Mouse (Mus musculus): ENCODE results near the gene Usp44. TPM values are rescaled to one million over a fixed set of nuclear protein-coding genes. Genes with fewer than 3 reads are reported as not detected.

The Usp44 gene
- polyA plus RNA-seq, 1 experiment = not detected

DNA sequence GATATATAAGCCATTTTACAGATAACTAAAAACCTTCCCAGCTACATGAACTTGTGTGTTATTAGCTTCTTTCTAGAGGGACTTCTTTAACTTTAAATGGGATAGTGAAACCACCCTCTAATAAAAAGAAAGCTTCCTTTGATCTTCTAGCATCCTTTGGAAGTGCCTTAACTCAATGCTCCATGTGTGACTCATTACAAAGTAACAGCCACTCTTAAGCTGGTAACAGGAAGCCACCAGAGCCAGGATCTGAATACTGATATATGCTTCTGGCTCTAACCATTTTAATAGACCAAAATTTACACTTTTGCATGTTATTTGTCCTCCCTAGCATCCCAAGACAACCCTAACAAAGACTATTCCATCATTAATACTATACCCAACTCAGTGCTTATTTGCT, 50.6 kb downstream of the Usp44 start:
- TF ChIP-seq POLR2A (IDR thresholded peaks at IDR 0.05; ENCODE audit: insufficient read depth, low read depth, low read length) (no peak), CTCF (IDR thresholded peaks at IDR 0.05; ENCODE audit: insufficient read depth, low read depth, low read length) (no peak)
- H3K27ac ChIP-seq (ENCODE audit: insufficient read depth, low read depth, low read length) = no peak overlapping the region
- no peak overlapping the region for H3K4me3 ChIP-seq (ENCODE audit: insufficient read depth, low read depth, low read length)
- H3K4me1 ChIP-seq (ENCODE audit: control insufficient read depth, insufficient read depth, low read length) = peaks cover 2% of the 10 kb centered on the region; the same call in 1 of the 2 replicates

DNA sequence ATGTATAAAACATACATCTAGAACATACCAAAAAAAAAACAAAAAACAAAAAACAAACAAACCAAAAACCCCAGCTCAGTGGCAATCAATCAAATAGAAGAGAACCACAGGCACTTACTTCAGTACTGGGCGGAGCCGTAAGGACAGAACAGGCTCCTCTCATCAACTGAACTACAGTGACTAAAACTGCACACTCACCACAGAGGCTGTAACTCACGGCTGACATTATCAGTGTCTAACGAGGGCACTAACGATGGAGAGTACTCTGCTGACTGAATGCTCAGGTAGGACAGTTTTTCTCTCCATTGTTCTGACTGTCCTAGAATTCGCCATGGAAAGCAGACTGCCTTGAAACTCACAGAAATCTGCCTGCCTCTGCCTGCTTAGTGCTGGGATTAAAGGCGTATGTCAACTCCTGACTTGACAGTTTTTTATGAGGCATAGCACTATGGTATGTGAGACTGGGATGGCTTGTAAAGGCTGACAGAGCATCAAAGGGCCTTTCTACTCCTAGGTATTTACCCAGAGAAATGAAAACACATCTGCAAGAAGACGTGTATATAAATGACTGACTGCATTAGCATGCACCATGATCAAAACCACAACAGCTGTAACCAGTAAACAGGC, 51.5 kb downstream of the Usp44 start:
- WGBS = 77% methylated on average over 8 of the region's 8 CpGs
- TF ChIP-seq CTCF (IDR thresholded peaks at IDR 0.05; ENCODE audit: insufficient read depth, low read depth, low read length) = no peak
- TF ChIP-seq POLR2A (IDR thresholded peaks at IDR 0.05; ENCODE audit: insufficient read depth, low read depth, low read length) = no peak
- H3K4me1 ChIP-seq (ENCODE audit: control insufficient read depth, insufficient read depth, low read length) = peaks cover 2% of the 10 kb centered on the region; the same call in 1 of the 2 replicates

DNA sequence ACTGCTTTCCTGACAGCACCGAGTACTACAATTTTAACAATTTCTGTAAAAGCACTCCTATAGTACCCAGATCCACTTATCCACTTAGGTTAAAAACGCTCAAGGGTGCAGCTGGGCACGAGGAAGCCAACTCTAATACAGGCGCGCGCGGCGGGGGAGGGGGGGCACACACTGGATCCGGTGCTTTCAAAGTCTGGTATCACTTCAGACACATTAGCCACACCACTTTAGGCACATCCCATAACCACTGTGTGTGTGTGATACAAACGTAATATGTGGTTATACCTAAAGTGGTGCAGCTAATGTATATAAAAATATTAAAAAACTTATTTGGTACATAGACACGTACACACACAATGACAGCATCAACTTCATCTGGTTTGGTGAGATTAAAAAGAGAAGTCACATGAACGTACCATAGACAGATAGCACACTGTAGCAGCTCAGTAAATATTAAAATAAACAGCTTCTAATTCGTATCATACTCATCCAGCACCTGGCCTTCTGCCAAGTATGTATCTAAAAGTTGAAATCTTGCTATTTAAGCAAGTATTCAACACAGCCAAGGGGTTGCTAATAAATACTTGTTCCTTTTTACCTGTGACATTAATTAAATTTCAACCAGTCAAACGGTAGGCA, 54.6 kb downstream of the Usp44 start:
- WGBS = 75% methylated on average over 14 of the region's 14 CpGs
- TF ChIP-seq POLR2A (IDR thresholded peaks at IDR 0.05; ENCODE audit: insufficient read depth, low read depth, low read length) = no peak
- TF ChIP-seq CTCF (IDR thresholded peaks at IDR 0.05; ENCODE audit: insufficient read depth, low read depth, low read length) = no peak
- no peak overlapping the region for H3K4me3 ChIP-seq (ENCODE audit: insufficient read depth, low read depth, low read length)
- no peak overlapping the region for H3K27ac ChIP-seq (ENCODE audit: insufficient read depth, low read depth, low read length)
- H3K4me1 ChIP-seq (ENCODE audit: control insufficient read depth, insufficient read depth, low read length) = peaks cover 2% of the 10 kb centered on the region; the same call in 1 of the 2 replicates

More for the DNA sequence above, 51.5 kb downstream of the Usp44 start:
- Histone ChIP-seq H3K27ac (ENCODE audit: insufficient read depth, low read depth, low read length) (no peak overlapping the region), H3K4me3 (ENCODE audit: insufficient read depth, low read depth, low read length) (no peak overlapping the region)

DNA sequence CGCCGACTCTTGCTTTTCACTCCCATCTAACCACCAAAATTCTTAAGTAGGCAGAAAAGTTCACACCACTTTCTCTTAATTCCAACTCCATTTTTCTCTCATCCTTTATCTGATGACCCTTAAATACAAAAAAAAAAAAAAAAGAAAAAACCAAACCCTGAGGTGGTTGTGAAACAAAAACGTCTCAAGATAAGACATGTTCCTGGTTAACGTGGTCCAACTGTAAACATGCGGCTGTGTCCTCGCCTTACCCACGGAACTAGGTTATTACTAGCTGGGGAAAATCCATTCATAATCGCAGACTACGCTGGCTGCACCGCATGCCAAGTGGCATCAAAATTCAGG, 57.2 kb downstream of the Usp44 start:
- H3K27ac ChIP-seq (ENCODE audit: insufficient read depth, low read depth, low read length) = peak overlapping the region; percentile 83; the same call in 1 of the 2 replicates
- H3K4me3 ChIP-seq (ENCODE audit: insufficient read depth, low read depth, low read length) = peak overlapping the region; percentile 87
- TF ChIP-seq CTCF (IDR thresholded peaks at IDR 0.05; ENCODE audit: insufficient read depth, low read depth, low read length) (no peak), POLR2A (IDR thresholded peaks at IDR 0.05; ENCODE audit: insufficient read depth, low read depth, low read length) (no peak)
- peaks cover 2% of the 10 kb centered on the region; the same call in 1 of the 2 replicates for H3K4me1 ChIP-seq (ENCODE audit: control insufficient read depth, insufficient read depth, low read length)
- 4% methylated on average over 10 of the region's 10 CpGs for WGBS

DNA sequence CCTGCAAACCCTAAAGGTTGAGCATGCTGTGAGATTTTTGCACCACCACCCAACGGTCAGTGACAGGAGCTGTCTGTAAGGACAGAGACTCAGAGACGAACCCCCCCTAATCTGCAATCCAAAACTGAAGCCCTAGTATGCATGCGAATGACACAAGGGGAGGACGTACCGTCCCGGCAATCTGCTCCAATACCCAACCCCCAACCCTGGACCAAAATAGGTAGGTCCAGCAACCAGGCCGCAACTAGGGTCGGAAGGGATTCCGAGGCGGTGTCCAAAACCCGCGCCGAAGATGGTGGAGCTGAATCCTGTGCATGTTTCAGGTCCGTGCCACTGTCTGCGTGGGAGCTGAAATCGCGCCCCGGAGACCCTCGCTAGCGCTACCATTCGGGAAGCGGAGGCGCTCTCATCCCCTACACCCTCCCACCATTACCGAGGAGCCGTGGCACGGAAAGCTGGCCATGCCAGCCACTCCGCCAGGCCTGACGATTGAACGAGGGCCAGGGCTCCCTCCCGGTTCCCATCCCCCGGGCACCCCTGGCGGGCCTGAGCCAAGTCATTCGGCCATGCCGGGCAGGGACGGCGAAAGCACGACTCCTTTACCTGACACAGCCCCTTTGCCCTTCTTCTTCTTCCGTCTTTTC, 57.7 kb downstream of the Usp44 start:
- under 1% methylated on average over 38 of the region's 38 CpGs for WGBS
- TF ChIP-seq CTCF (IDR thresholded peaks at IDR 0.05; ENCODE audit: insufficient read depth, low read depth, low read length) (no peak), POLR2A (IDR thresholded peaks at IDR 0.05; ENCODE audit: insufficient read depth, low read depth, low read length) (no peak)
- H3K4me1 ChIP-seq (ENCODE audit: control insufficient read depth, insufficient read depth, low read length) = peaks cover 2% of the 10 kb centered on the region; the same call in 1 of the 2 replicates
- H3K27ac ChIP-seq (ENCODE audit: insufficient read depth, low read depth, low read length) = peak overlapping the region; percentile 83
- H3K4me3 ChIP-seq (ENCODE audit: insufficient read depth, low read depth, low read length) = peak overlapping the region; percentile 87

DNA sequence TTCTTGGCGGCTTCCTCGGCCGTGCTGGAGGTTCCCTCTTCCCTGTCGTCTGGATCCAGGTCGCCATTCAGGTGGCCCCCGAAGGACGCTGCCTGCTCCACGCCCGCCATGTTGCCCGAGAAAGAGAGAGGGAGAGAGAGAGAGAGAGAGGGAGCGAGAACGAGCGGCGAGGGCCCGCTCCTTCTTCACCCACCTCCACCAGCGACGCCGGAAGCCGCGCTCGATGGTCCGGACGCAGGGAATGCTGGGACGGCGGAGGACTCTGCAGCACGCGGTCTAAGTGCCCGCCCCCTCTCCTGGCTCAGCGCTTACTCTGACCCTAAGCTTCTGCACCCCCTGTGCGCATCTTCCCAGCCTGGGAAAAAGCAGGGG, 58.2 kb downstream of the Usp44 start:
- no peak for TF ChIP-seq CTCF (IDR thresholded peaks at IDR 0.05; ENCODE audit: insufficient read depth, low read depth, low read length)
- peak; percentile 31; the same call in 1 of the 2 replicates for TF ChIP-seq POLR2A (IDR thresholded peaks at IDR 0.05; ENCODE audit: insufficient read depth, low read depth, low read length)
- H3K4me3 ChIP-seq (ENCODE audit: insufficient read depth, low read depth, low read length) = peak overlapping the region; percentile 87
- H3K27ac ChIP-seq (ENCODE audit: insufficient read depth, low read depth, low read length) = peak overlapping the region; percentile 89
- 1% methylated on average over 30 of the region's 30 CpGs for WGBS
- H3K4me1 ChIP-seq (ENCODE audit: control insufficient read depth, insufficient read depth, low read length) = peaks cover 2% of the 10 kb centered on the region; the same call in 1 of the 2 replicates

DNA sequence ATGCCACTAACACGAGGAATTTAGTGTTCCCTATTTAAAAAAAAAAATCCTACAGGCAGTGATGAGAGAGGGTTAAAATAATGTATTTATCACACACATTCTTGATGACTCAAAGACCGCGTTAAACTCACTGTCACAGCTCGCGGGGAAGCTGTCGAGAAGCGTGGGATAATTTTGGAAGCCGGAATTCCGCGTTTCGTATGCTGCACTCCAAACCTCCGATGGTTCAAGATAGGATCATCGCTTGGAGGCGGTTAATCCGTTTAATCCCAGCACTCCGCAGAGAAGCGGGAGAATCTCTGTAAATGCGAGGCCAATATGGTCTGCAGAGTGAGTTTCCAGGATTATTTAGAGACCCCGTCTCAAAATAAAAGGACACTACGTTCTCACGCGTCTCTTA, 58.6 kb downstream of the Usp44 start:
- H3K27ac ChIP-seq (ENCODE audit: insufficient read depth, low read depth, low read length) = peak overlapping the region; percentile 89
- peaks cover 2% of the 10 kb centered on the region; the same call in 1 of the 2 replicates for H3K4me1 ChIP-seq (ENCODE audit: control insufficient read depth, insufficient read depth, low read length)
- under 1% methylated on average over 22 of the region's 22 CpGs for WGBS
- H3K4me3 ChIP-seq (ENCODE audit: insufficient read depth, low read depth, low read length) = peak overlapping the region; percentile 87
- TF ChIP-seq POLR2A (IDR thresholded peaks at IDR 0.05; ENCODE audit: insufficient read depth, low read depth, low read length) (no peak), CTCF (IDR thresholded peaks at IDR 0.05; ENCODE audit: insufficient read depth, low read depth, low read length) (no peak)

DNA sequence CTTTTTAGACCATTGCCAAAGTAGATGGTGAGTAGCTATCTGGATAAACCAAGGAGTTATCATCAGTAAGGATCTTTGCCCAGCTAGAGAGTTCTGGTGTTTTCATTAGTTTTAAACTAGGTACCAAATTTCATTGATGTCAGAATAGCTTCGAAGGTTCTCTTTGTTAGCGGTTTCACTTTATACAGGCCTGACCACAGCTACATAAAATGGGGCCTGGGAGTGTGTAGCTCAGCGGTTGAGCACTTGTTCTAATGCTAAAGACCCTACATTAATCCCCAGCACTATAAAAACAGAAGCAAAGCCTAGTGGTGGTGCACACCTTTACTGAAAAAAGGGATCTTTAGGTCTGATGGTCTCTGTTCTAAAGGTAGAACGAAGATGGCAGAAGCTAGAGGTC, 59.2 kb downstream of the Usp44 start:
- H3K27ac ChIP-seq (ENCODE audit: insufficient read depth, low read depth, low read length) = no peak overlapping the region
- 62% methylated on average over 4 of the region's 4 CpGs for WGBS
- TF ChIP-seq CTCF (IDR thresholded peaks at IDR 0.05; ENCODE audit: insufficient read depth, low read depth, low read length) (no peak), POLR2A (IDR thresholded peaks at IDR 0.05; ENCODE audit: insufficient read depth, low read depth, low read length) (no peak)

DNA sequence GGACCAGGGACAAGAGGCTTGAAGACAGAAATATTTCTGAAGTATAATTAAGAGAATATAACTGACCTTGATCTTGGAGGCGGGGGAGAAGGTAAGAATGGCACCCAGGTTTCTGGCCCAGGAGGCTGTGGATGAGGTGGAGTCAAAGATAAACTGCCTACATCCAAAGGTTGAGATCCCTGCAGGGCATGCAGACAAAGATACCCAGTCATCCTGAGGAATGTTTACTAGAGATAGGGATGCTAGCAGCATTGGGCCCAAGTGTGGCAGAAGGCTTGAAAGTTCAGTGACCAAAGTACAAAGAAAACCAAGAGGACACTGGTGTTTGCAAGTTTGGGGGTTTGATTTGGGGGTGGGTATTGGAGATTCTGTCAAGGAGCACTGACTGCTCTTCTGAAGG, 59.7 kb downstream of the Usp44 start:
- 100% methylated on average over 1 of the region's 1 CpGs for WGBS
- Histone ChIP-seq H3K4me3 (ENCODE audit: insufficient read depth, low read depth, low read length) (no peak overlapping the region), H3K4me1 (ENCODE audit: control insufficient read depth, insufficient read depth, low read length) (no peaks in the 10 kb centered on the region), H3K27ac (ENCODE audit: insufficient read depth, low read depth, low read length) (no peak overlapping the region)
- TF ChIP-seq CTCF (IDR thresholded peaks at IDR 0.05; ENCODE audit: insufficient read depth, low read depth, low read length) (no peak), POLR2A (IDR thresholded peaks at IDR 0.05; ENCODE audit: insufficient read depth, low read depth, low read length) (no peak)

More for the DNA sequence above, 59.2 kb downstream of the Usp44 start:
- Histone ChIP-seq H3K4me3 (ENCODE audit: insufficient read depth, low read depth, low read length) (no peak overlapping the region), H3K4me1 (ENCODE audit: control insufficient read depth, insufficient read depth, low read length) (peaks cover 2% of the 10 kb centered on the region; the same call in 1 of the 2 replicates)

Data from olfactory bulb, adult 2 months (tissue).